Mouse (Mus musculus) forebrain, embryonic 14.5 days (tissue): ENCODE measurements around the gene Mgat5b. TPM values are rescaled to one million over a fixed set of nuclear protein-coding genes. Genes with fewer than 3 reads are reported as not detected.

Experiments
- polyA plus RNA-seq: library from polyadenylated mRNA; unstranded; fragments of >200 nt; fragmentation: Nextera tagmentation; extraction: Ambion mirVana; gene quantifications from 2 replicates; pipeline ENCODE4 v1.2.1, GENCODE M21; 2014

Gene Mgat5b
- polyA plus RNA-seq, 1 experiment from 2014 or later = 21.1 TPM

Other genes with a start within 250 kb of the Mgat5b start
- not detected in 2 replicates for gene St6galnac1, start 143.4 kb upstream of the Mgat5b start, polyA plus RNA-seq
- 3.6 and 3.8 TPM in 2 replicates for gene Mxra7, start 90.8 kb upstream of the Mgat5b start, polyA plus RNA-seq
- gene Mettl23, start 75.6 kb upstream of the Mgat5b start, polyA plus RNA-seq = 79.2 and 100 TPM in 2 replicates
- 64.6 and 81.1 TPM in 2 replicates for gene Jmjd6, start 75.4 kb upstream of the Mgat5b start, polyA plus RNA-seq
- gene Mfsd11, start 66.4 kb upstream of the Mgat5b start, polyA plus RNA-seq = 31.8 and 46.6 TPM in 2 replicates
- gene Srsf2, start 65.8 kb upstream of the Mgat5b start, polyA plus RNA-seq = 639 and 644 TPM in 2 replicates
- gene Sec14l1, start 196.3 kb downstream of the Mgat5b start, polyA plus RNA-seq = 43.6 and 56.3 TPM in 2 replicates